Mouse (Mus musculus): Measurements from ENCODE around the gene Cd59b. TPM values are rescaled to one million over a fixed set of nuclear protein-coding genes. Genes with fewer than 3 reads are reported as not detected.

Gene Cd59b
- polyA plus RNA-seq, 1 experiment = 3.5 TPM

- 0 out of 2 replicates have a peak, but pooled peaks cover 3% of the 10 kb centered on the region for H3K4me1 ChIP-seq (ENCODE audit: control insufficient read depth, insufficient read depth, low read length)
- H3K27ac ChIP-seq (ENCODE audit: insufficient read depth, low read length) = no peak overlapping the region
- TF ChIP-seq POLR2A (IDR thresholded peaks at IDR 0.05; ENCODE audit: low read depth, low read length) = no peak
- TF ChIP-seq CTCF (IDR thresholded peaks at IDR 0.05; ENCODE audit: borderline replicate concordance, insufficient read depth, low read length) = no peak
- H3K4me3 ChIP-seq (ENCODE audit: insufficient read depth, low read length) = no peak overlapping the region
These were observed 60.5 kb downstream of the Cd59b start for GRCm38 (mm10) chr2:104130165-104130564.

GRCm38 (mm10) chr2:104130969-104131368 is 61.3 kb downstream of the Cd59b start:
- TF ChIP-seq CTCF (IDR thresholded peaks at IDR 0.05; ENCODE audit: borderline replicate concordance, insufficient read depth, low read length) (peak; percentile 30; the same call in 1 of the 2 replicates), POLR2A (IDR thresholded peaks at IDR 0.05; ENCODE audit: low read depth, low read length) (no peak)
- no peak overlapping the region for H3K4me3 ChIP-seq (ENCODE audit: insufficient read depth, low read length)

GRCm38 (mm10) chr2:104132266-104132859 is 62.7 kb downstream of the Cd59b start:
- Histone ChIP-seq H3K4me1 (ENCODE audit: control insufficient read depth, insufficient read depth, low read length) (no peaks in the 10 kb centered on the region), H3K27ac (ENCODE audit: insufficient read depth, low read length) (no peak overlapping the region), H3K4me3 (ENCODE audit: insufficient read depth, low read length) (no peak overlapping the region)
- TF ChIP-seq CTCF (IDR thresholded peaks at IDR 0.05; ENCODE audit: borderline replicate concordance, insufficient read depth, low read length) (no peak), POLR2A (IDR thresholded peaks at IDR 0.05; ENCODE audit: low read depth, low read length) (no peak)

More at GRCm38 (mm10) chr2:104130969-104131368, 61.3 kb downstream of the Cd59b start:
- no peaks in the 10 kb centered on the region for H3K4me1 ChIP-seq (ENCODE audit: control insufficient read depth, insufficient read depth, low read length)
- H3K27ac ChIP-seq (ENCODE audit: insufficient read depth, low read length) = no peak overlapping the region

DNA sequence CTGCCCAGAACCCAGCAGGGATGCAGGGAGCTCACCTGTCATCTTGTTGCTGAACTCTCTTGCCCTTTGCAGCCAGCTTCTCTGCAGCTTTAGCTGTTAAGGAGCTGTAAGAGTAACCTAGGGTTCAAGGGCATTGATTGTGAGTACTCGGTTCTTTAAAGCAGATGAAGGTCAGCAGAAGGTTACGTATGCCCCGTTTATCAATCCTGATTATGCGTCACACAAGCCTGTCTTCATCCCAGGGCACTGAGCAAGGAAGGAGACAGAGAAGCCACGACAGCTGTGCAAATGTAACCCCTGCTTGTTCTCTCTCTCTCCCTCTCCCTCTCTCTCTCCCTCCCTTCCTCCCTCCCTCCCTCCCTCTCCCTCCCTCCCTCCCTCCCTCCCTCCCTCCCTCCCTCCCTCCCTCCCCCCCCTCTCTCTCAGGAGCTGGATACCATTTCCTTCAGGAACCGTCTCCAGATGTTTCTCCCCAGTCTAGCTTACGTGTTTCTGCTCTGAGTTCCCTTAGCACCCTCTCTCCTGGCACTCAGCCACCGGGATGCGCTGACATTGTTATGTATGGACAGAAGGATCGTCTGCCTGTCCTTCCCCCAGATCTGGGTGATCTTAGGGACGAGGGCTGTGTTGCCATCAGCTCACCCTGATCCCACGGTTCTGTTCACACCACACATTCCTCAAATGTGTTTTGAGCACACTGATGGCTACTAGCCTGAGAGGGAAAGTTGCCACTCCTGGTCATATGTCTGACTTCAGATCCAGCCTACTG is 63.6 kb downstream of the Cd59b start:
- TF ChIP-seq POLR2A (IDR thresholded peaks at IDR 0.05; ENCODE audit: low read depth, low read length) = no peak
- no peak for TF ChIP-seq CTCF (IDR thresholded peaks at IDR 0.05; ENCODE audit: borderline replicate concordance, insufficient read depth, low read length)

DNA sequence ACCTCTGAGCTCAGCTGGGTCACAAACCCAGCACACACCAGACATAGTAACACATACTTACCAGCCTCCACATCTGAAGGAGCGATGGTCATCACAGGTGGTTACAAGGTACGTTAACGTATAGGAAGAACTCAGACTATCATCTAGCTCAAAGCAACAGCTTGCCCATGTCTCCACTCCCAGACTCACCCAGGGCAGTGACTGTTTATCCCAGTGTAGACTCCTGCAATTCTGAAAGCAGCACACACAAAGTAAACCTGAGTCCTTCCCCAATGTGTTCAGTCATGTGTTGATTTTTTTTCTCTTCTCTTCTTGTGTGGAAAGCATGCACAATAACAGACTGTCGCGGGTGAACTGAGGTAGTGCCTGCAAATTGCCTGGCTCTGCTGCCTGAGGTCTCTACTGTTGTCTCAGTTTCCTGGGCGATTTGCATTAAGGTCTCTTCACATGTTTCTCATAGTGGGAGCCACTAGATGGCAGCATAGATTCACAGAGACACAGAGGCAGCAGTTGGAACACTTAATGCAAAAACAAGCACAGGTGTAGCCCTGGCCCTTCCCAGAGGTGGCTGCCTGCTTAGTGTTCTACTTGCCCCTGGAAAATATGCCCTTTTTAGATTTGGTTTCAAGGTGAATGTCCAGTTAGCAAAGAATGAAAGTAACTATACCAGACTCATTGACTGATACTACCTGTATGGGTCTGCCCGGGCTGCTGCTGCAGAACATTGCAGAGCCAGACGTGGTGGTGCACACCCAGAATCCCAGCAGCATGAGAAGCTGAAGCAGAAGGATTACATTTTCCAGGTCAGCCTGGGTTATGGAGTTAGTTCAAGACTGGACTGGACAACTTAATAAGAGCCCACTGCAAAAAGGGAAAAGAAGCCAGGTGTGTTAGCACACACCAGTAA is 64.8 kb downstream of the Cd59b start:
- Histone ChIP-seq H3K4me3 (ENCODE audit: insufficient read depth, low read length) (no peak overlapping the region), H3K4me1 (ENCODE audit: control insufficient read depth, insufficient read depth, low read length) (no peaks in the 10 kb centered on the region), H3K27ac (ENCODE audit: insufficient read depth, low read length) (no peak overlapping the region)
- peak; percentile 36 for TF ChIP-seq CTCF (IDR thresholded peaks at IDR 0.05; ENCODE audit: borderline replicate concordance, insufficient read depth, low read length)
- TF ChIP-seq POLR2A (IDR thresholded peaks at IDR 0.05; ENCODE audit: low read depth, low read length) = no peak

More for the DNA sequence above, 63.6 kb downstream of the Cd59b start:
- no peak overlapping the region for H3K27ac ChIP-seq (ENCODE audit: insufficient read depth, low read length)
- no peaks in the 10 kb centered on the region for H3K4me1 ChIP-seq (ENCODE audit: control insufficient read depth, insufficient read depth, low read length)
- no peak overlapping the region for H3K4me3 ChIP-seq (ENCODE audit: insufficient read depth, low read length)

DNA sequence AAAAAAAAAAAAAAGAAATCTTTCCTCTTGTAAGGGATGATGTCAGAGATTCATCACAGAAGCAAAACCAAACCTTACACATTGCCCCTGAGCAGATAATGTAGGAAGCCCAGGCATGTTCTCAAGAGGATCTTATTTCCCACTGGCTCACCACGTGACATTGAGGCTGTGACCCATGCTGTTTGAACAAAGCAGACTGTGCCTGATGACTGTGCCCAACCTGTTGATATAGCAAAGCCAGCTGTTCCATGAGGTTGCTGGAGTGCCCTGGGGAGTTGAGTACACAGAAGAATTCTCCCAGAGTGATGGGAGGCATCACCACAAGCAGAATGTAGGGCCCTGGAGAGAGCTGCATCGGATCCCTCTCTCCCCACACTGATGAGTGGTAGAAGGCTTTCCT is 66.3 kb downstream of the Cd59b start:
- no peak overlapping the region for H3K27ac ChIP-seq (ENCODE audit: insufficient read depth, low read length)
- no peak overlapping the region for H3K4me3 ChIP-seq (ENCODE audit: insufficient read depth, low read length)
- TF ChIP-seq CTCF (IDR thresholded peaks at IDR 0.05; ENCODE audit: borderline replicate concordance, insufficient read depth, low read length) = no peak
- no peak for TF ChIP-seq POLR2A (IDR thresholded peaks at IDR 0.05; ENCODE audit: low read depth, low read length)
- no peaks in the 10 kb centered on the region for H3K4me1 ChIP-seq (ENCODE audit: control insufficient read depth, insufficient read depth, low read length)

Other genes starting within 250 kb of the Cd59b start
- gene Lmo2, start 111.9 kb upstream of the Cd59b start, polyA plus RNA-seq (2011; ENCODE audit: insufficient read length, low read depth, missing spikeins) = 0.84 TPM in 1 of 2 replicates, not detected in the other
- gene Fbxo3, start 42.1 kb upstream of the Cd59b start, polyA plus RNA-seq (2011; ENCODE audit: insufficient read length, low read depth, missing spikeins) = 39.9 and 43.5 TPM in 2 replicates
- not detected in 2 replicates for gene 4931422A03Rik, start 41.5 kb upstream of the Cd59b start, polyA plus RNA-seq (2011; ENCODE audit: insufficient read length, low read depth, missing spikeins)
- not detected in 2 replicates for gene Gm10912, start 4.0 kb upstream of the Cd59b start, polyA plus RNA-seq (2011; ENCODE audit: insufficient read length, low read depth, missing spikeins)
- not detected in 2 replicates for gene Gm10799, start 1.3 kb upstream of the Cd59b start, polyA plus RNA-seq (2011; ENCODE audit: insufficient read length, low read depth, missing spikeins)
- gene Cd59a, start 26.0 kb downstream of the Cd59b start, polyA plus RNA-seq (2011; ENCODE audit: insufficient read length, low read depth, missing spikeins) = 52.5 and 67.1 TPM in 2 replicates
- not detected in 2 replicates for gene A930018P22Rik, start 52.9 kb downstream of the Cd59b start, polyA plus RNA-seq (2011; ENCODE audit: insufficient read length, low read depth, missing spikeins)